Mouse (Mus musculus) kidney, adult 8-10 months (tissue): ENCODE results near the gene Rps11.
"Not testable (repeated sequence)": the region's sequence is repeated elsewhere in the genome, so short reads cannot be mapped to it uniquely, and the experiment has no call there.

Source experiments
- DNase-seq, 2 experiments: peaks; one replicate each; pipeline ENCODE4 v3.0.0; 2022

Rps11 gene

DNA sequence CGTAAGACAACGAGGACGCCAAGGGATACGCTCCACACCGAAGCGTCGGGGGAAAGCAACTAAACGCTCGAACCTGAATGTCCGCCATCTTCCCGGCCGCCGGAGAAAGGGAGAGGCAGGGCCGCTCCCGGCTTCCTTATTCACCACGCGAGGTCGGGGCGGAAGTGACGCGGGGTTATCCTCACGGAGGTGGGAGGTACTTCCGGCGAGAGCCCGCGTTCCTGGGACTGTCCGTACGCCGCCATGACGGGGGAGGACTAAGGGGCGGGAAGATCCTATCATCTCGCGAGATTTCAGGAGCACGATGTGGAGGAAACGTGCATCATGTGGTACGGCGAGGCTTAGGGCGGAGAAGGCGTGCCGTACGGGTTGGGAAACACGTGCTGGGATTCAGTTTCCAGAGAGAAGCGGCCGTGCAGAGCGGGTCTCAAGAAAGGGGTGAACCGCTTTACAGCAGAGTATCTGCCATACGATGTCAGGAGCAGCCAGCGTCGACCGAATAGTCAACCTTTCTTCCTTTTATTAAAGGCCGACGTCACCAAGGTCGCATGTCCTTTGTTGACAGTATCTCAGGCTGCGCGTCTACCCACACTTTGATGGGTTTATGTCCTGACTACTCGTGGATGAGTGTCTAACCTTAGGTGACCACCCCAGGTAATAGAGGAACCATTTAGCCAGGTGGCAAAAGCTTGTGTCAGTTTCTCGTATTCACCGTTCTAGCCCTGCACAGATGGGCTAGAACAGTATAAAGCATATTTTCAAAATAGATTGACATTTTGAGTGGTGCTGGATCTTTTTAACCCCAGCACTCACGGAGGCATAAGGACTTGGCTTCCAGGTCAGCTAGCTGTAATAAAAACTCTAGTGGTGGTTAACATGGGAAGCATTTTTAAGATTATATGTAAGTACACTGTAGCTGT lies at the start of gene Rps11:
Gene Rps11 (minus strand): TSS at position 216 of the 920 bp plus-strand sequence.
- peak; percentile 99 for DNase-seq

DNA sequence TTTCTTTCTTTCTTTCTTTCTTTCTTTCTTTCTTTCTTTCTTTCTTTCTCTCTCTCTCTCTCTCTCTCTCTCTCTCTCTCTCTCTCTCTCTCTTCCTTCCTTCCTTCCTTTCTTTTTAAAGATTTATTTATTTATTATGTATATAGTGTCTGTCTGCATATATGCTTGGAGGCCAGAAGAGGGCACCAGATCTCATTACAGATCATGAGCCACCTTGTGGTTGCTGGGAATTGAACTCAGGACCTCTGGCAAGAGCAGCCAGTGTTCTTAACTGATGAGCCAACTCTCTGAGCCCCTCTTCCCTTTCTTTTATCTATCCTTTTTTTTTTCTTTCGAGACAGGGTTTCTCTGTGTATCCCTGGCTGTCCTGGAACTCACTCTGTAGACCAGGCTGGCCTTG lies 49.5 kb upstream of the Rps11 start:
- not testable (repeated sequence) for DNase-seq

- DNase-seq: no peak
Measured at GRCm38 (mm10) chr7:45172974-45173373, 48.7 kb upstream of the Rps11 start.

DNA sequence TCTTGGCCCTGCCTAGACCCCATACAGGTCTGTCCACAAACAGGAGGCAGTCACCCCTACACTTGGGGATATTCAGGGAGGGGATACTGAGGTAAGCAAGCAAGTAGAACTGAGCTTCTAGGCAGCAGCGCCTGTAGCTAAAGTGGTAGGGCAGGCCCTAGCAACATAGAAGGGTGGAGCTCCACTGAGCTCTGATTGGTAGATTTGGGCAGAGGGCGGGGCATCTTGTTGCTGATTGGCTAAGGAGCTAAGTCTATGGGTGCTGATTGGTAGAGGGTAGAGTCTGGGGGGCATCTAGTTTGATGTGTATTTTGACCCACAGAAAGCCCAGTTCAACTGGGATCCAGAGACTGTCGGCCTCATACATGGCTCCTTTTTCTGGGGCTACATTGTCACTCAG lies 45.3 kb upstream of the Rps11 start:
- DNase-seq: no peak

DNA sequence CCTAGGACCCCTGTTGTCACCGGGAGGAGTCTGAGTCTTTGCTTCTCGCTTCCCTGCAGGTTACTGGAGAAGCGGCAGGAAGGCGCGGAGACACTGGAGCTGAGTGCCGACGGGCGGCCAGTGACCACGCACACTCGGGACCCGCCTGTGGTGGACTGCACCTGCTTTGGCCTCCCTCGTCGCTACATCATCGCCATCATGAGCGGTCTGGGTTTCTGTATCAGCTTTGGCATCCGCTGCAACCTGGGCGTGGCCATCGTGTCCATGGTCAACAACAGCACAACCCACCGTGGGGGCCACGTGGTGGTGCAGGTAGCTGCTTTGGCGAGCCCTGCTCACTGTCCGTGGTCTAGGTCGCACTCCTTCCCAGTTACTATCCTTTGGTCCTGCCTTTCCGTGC lies 44.4 kb upstream of the Rps11 start:
- no peak for DNase-seq

- no peak for DNase-seq
Measured at GRCm38 (mm10) chr7:45167761-45168445, 43.7 kb upstream of the Rps11 start.

GRCm38 (mm10) chr7:45166950-45167401 lies 42.7 kb upstream of the Rps11 start:
- DNase-seq: no peak

- no peak for DNase-seq
Measured at GRCm38 (mm10) chr7:45165701-45166100, 41.5 kb upstream of the Rps11 start.

- DNase-seq: no peak
Measured at GRCm38 (mm10) chr7:45164833-45165232, 40.6 kb upstream of the Rps11 start.

GRCm38 (mm10) chr7:45163735-45164490 lies 39.7 kb upstream of the Rps11 start, which contains the start of gene Slc17a7:
Slc17a7 (plus strand) TSS chr7:45163949.
- DNase-seq: peak in 1 of 2 experiments; percentile 34

DNA sequence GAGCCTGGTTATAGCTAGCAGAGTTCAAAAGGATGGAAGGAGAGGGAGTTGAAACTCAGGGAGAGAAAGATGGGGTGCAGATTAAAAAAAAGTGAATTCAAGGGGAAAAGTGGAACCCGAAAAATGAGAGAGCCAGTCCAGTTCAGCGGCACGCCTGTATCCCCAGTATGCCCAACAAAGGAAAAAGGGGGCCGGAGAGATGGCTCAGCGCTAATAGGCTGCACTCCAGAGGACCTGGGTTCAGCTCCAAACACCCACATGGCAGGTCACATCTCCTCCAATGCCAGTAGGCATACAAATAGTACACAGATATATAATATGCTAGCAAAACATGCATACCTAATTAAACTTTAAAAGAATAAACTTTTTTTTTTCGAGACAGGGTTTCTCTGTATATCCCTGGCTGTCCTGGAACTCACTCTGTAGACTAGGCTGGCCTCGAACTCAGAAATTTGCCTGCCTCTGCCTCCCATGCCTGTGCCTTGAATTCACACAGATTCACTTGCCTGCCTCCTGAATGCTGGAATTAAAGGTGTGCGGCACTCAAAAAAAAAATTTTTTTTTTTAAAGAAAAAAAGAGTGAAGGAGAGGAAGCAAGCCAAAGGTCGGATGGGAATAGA lies 38.9 kb upstream of the Rps11 start:
- no peak for DNase-seq

- DNase-seq: no peak
Measured at GRCm38 (mm10) chr7:45162551-45162950, 38.3 kb upstream of the Rps11 start.

- peak; percentile 82 to 85 for DNase-seq
Measured at GRCm38 (mm10) chr7:45161612-45162473, 37.6 kb upstream of the Rps11 start.

GRCm38 (mm10) chr7:45160866-45161265 lies 36.6 kb upstream of the Rps11 start:
- DNase-seq: no peak

DNA sequence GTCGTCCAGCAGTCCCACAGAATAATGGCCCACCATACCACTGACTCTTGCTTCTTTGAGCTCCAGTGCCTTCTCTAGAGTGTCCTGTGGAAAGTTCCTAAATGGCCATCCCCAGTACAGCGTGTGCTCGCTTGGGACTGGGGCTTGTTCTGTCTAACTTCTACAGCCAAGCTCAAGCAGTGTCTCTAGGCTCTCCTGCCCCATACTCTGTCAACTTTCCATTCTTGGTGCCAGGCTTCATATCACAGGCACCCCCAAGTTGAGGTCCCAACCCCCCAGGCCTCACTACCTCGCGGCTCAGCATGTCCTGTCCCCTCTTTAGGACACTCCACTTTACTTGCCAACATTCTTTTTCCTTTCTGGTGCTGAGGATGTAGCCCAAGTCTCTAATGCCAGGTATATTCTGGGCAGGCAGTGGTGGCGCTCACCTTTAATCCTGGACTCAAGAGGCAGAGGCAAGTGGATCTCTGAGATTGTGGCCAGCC lies 36.1 kb upstream of the Rps11 start:
- no peak for DNase-seq

GRCm38 (mm10) chr7:45158991-45159390 lies 34.8 kb upstream of the Rps11 start:
- no peak for DNase-seq

- DNase-seq: no peak
Measured at GRCm38 (mm10) chr7:45157459-45157858, 33.2 kb upstream of the Rps11 start.

- DNase-seq: no peak
Measured at GRCm38 (mm10) chr7:45156206-45156605, 32.0 kb upstream of the Rps11 start.

GRCm38 (mm10) chr7:45155590-45155989 lies 31.4 kb upstream of the Rps11 start:
- DNase-seq: no peak

GRCm38 (mm10) chr7:45154993-45155514 lies 30.8 kb upstream of the Rps11 start:
- DNase-seq: peak; percentile 57 to 65
